Mouse (Mus musculus) cortical plate, adult 2 months (tissue): ENCODE data around the gene Coa3.

Experiments
- CTCF ChIP-seq: fragments of 200-500 bp; IDR thresholded peaks from 2 replicates; pipeline ENCODE4 v1.5.1; 2011; ENCODE audit warnings: mild to moderate bottlenecking, control low read depth, low read length; ENCODE audit not compliant: insufficient read depth; ENCODE audit errors: extremely low read depth
- POLR2A ChIP-seq: fragments of 200-500 bp; IDR thresholded peaks from 2 replicates; pipeline ENCODE4 v1.6.1; 2011; ENCODE audit warnings: mild to moderate bottlenecking, low read length, control low read depth; ENCODE audit not compliant: insufficient read depth; ENCODE audit errors: extremely low read depth

GRCm38 (mm10) chr11:101232010-101232839 is 46.7 kb downstream of the Coa3 start:
- TF ChIP-seq POLR2A (no peak), CTCF (no peak)
